Mouse (Mus musculus) brain, adult 2 months (tissue): ENCODE data around the gene Slc5a6.

Experiments
- DNase-seq: peaks from one replicate; pipeline ENCODE4 v3.0.0; 2011; ENCODE audit warnings: low read depth, low spot score

Gene Slc5a6

GRCm38 (mm10) chr5:31048763-31049641 is at the start of gene Slc5a6:
Gene Slc5a6, minus strand, starts transcription at chr5:31048924.
- peak; percentile 82 for DNase-seq

GRCm38 (mm10) chr5:31095711-31096480 is 47.2 kb upstream of the Slc5a6 start:
- DNase-seq: peak; percentile 30

GRCm38 (mm10) chr5:31094799-31095691 is 46.3 kb upstream of the Slc5a6 start:
- DNase-seq: peak; percentile 60

GRCm38 (mm10) chr5:31094100-31094798 is 45.5 kb upstream of the Slc5a6 start:
- DNase-seq: peak; percentile 53

- DNase-seq: peak; percentile 67
Observed at GRCm38 (mm10) chr5:31093151-31094041, 44.7 kb upstream of the Slc5a6 start.

GRCm38 (mm10) chr5:31092231-31092975 is 43.7 kb upstream of the Slc5a6 start:
- DNase-seq: peak; percentile 37

GRCm38 (mm10) chr5:31087131-31087530 is 38.4 kb upstream of the Slc5a6 start:
- DNase-seq: peak; percentile 70

- DNase-seq: no peak
Observed at GRCm38 (mm10) chr5:31086606-31087005, 37.9 kb upstream of the Slc5a6 start.

- no peak for DNase-seq
Observed at GRCm38 (mm10) chr5:31083949-31084348, 35.2 kb upstream of the Slc5a6 start.

- no peak for DNase-seq
Observed at GRCm38 (mm10) chr5:31082935-31083625, 34.4 kb upstream of the Slc5a6 start.

GRCm38 (mm10) chr5:31082355-31082754 is 33.6 kb upstream of the Slc5a6 start:
- DNase-seq: peak; percentile 72

- peak; percentile 50 for DNase-seq
Observed at GRCm38 (mm10) chr5:31081386-31081785, 32.7 kb upstream of the Slc5a6 start.

- peak; percentile 65 for DNase-seq
Observed at GRCm38 (mm10) chr5:31080795-31081164, 32.1 kb upstream of the Slc5a6 start.

- peak; percentile 90 for DNase-seq
Observed at GRCm38 (mm10) chr5:31080059-31080794, 31.5 kb upstream of the Slc5a6 start.

- no peak for DNase-seq
Observed at GRCm38 (mm10) chr5:31076346-31076745, 27.6 kb upstream of the Slc5a6 start.

GRCm38 (mm10) chr5:31073176-31073575 is 24.5 kb upstream of the Slc5a6 start:
- no peak for DNase-seq

GRCm38 (mm10) chr5:31071821-31072220 is 23.1 kb upstream of the Slc5a6 start:
- DNase-seq: no peak

- DNase-seq: no peak
Observed at GRCm38 (mm10) chr5:31071059-31071458, 22.3 kb upstream of the Slc5a6 start.
